Mouse (Mus musculus) hindbrain, postnatal 0 days (tissue): ENCODE measurements at regions not wholly inside any gene's neighbourhood (a gene's known extent, or its start where the extent isn't known, plus 50 kb on each side); places are given as distances from the start of the nearest gene placed in this dataset.

Experiments used
- ATAC-seq: fragments of 200-750 bp; cut with Nextera tagmentation; 2 replicates; pipeline ENCODE4 v1.8.0; 2017; ENCODE audit warnings: mild to moderate bottlenecking, moderate TSS enrichment, moderate library complexity
- DNase-seq: peaks from one replicate; pipeline ENCODE4 v3.0.0-alpha.2; 2015; ENCODE audit warnings: low spot score
- H3K27ac ChIP-seq: fragments of 300-500 bp; sonication (generic); 2 replicates; pipeline ENCODE4 v1.5.1; 2014; ENCODE audit warnings: mild to moderate bottlenecking
- H3K27me3 ChIP-seq: fragments of 300-500 bp; sonication (generic); 2 replicates; pipeline ENCODE4 v1.6.1; 2014; ENCODE audit warnings: low read length, mixed read lengths; ENCODE audit not compliant: insufficient read depth
- H3K36me3 ChIP-seq: fragments of 300-500 bp; sonication (generic); 2 replicates; pipeline ENCODE4 v1.6.1; 2014; ENCODE audit warnings: low read length, mixed read lengths; ENCODE audit not compliant: insufficient read depth
- H3K4me1 ChIP-seq: fragments of 300-500 bp; sonication (generic); 2 replicates; pipeline ENCODE4 v1.6.1; 2014; ENCODE audit warnings: antibody characterized with exemption, low read length, mixed read lengths; ENCODE audit not compliant: insufficient read depth
- H3K4me2 ChIP-seq: fragments of 300-500 bp; sonication (generic); 2 replicates; pipeline ENCODE4 v1.6.1; 2014; ENCODE audit warnings: low read depth, mild to moderate bottlenecking, low read length, moderate library complexity, mixed read lengths
- H3K4me3 ChIP-seq: fragments of 300-500 bp; sonication (generic); 2 replicates; pipeline ENCODE4 v1.5.1; 2014; ENCODE audit warnings: low read length
- H3K9ac ChIP-seq: fragments of 300-500 bp; sonication (generic); replicated peaks from 2 replicates; pipeline ENCODE4 v1.6.1; 2014; ENCODE audit warnings: mild to moderate bottlenecking, low read length, moderate library complexity, mixed read lengths
- H3K9me3 ChIP-seq: fragments of 300-500 bp; sonication (generic); 2 replicates; pipeline ENCODE4 v1.6.1; 2016; ENCODE audit warnings: low read length, mixed read lengths
- CTCF ChIP-seq: IDR thresholded peaks from 2 replicates; pipeline ENCODE4 v1.5.1; 2016; ENCODE audit warnings: antibody characterized with exemption, control low read depth, low read depth
- WGBS: fragments of 180-500 bp; shearing (Covaris S2); extraction: QIAGEN DNeasy Blood & Tissue Kit; methylation state at CpG from one replicate; pipeline ENCODE4 v1.1.7; 2014; 5-methylcytosine and 5-hydroxymethylcytosine counted together

DNA sequence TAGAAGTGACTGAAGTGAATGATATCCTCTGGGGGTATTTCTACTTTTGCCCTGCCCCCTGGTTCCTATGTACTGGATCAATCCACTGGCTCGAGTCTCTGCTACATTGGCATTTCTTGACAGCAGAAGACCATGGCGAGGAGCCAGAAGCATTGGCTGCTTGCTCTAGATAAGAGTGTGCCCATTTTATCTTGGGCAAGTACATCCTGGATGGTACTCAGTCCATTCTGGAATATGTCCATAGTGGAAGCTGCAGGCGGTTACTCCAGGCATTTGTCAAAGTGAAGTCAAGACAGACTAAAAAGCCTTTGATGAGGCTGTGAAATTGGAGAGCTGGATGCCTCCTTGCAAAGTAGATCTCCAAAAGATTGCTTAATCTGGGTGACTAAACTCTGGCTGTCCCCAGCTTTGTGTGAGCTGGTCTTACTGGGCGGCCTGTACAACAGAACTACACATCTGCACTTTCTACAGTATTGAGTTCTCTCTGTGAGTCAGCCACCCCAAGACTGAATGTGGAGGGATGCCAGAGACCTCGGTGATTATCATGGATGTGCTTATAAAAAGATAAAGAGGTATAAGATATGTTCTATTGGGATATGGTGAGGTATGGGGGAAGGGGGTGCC is 222.6 kb upstream of the Peli2 start:
- Histone ChIP-seq H3K9me3 (no peaks in the 10 kb centered on the region), H3K4me3 (no peak overlapping the region), H3K27me3 (no peaks in the 10 kb centered on the region), H3K36me3 (no peaks in the 10 kb centered on the region), H3K4me2 (no peak overlapping the region), H3K4me1 (no peaks in the 10 kb centered on the region), H3K27ac (no peak overlapping the region), H3K9ac (no peak overlapping the region)
- ATAC-seq, result no peak
- no peak for DNase-seq
- no peak for TF ChIP-seq CTCF
- WGBS, result 70% methylated on average over 5 of the region's 5 CpGs

DNA sequence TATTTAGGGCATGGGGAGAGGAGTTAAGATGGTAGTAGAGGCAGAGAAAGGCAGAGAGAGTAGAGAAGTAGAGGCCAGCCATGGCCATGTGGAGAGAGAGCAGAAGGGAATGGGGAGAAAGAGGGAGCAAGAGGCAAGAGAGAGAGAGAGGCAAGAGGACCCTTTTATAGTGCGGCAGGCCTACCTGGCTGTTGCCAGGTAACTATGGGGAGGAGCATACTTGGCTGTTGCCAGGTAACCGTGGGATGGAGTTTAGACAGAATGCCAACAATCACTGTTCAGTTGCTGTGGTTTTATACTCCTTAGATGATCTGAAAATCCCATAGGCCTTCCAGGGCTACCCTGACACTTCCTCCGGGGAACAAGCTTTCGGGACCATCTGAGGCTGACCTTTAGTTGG is 222.0 kb upstream of the Peli2 start:
- H3K4me1 ChIP-seq, result no peaks in the 10 kb centered on the region
- no peak for TF ChIP-seq CTCF
- no peaks in the 10 kb centered on the region for H3K36me3 ChIP-seq
- no peaks in the 10 kb centered on the region for H3K27me3 ChIP-seq
- no peaks in the 10 kb centered on the region for H3K9me3 ChIP-seq
- no peak overlapping the region for H3K9ac ChIP-seq
- 88% methylated on average over 4 of the region's 4 CpGs for WGBS
- H3K27ac ChIP-seq, result no peak overlapping the region
- H3K4me3 ChIP-seq, result no peak overlapping the region
- H3K4me2 ChIP-seq, result no peak overlapping the region
- ATAC-seq (0 out of 2 replicates have a peak, but pooled peaks have one; percentile 27), DNase-seq (peak; percentile 17)

DNA sequence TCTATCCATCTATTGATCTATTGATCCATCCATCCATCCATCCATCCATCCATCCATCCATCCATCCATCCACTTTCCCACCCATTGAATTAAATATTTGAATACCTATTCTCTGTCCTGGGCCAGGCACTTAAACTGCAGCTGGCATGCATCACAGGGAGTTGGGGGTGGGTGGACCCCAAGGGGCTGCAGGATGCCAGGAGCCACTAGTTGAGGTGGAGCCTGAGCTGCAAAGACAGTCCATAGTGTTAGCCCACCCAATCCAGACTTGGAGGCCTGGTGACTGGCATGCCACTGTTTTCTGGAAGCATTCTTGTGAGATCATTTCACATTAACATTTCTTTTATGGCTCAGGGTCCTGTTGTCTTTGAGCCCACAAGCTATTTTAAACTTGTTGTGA is 215.3 kb upstream of the Peli2 start:
- Histone ChIP-seq H3K9ac (no peak overlapping the region), H3K27me3 (no peaks in the 10 kb centered on the region), H3K4me3 (no peak overlapping the region), H3K27ac (no peak overlapping the region), H3K4me2 (no peak overlapping the region), H3K9me3 (no peaks in the 10 kb centered on the region), H3K36me3 (no peaks in the 10 kb centered on the region), H3K4me1 (peaks cover 4% of the 10 kb centered on the region; the same call in 1 of the 2 replicates)
- DNase-seq, result no peak
- TF ChIP-seq CTCF, result no peak
- ATAC-seq, result no peak

DNA sequence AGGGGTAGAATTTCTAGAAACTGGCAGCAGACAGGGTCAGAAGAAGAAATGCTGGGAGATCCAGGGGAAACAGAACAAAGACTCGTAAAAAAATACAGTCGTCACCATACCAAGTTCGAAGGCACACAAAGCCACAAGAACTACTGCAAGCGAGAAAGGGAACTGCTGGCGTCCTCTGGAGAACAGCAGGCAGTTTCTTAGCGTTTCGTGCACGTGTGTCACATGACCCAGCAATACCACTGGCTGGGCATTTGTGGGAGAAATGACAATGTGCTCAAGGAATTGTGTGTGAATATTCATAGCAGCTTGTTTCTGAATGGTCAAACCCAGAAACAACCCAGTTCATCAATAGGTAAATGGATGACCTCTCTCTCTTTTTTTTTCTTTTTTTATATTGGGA is 211.5 kb upstream of the Peli2 start:
- no peak overlapping the region for H3K4me3 ChIP-seq
- DNase-seq, result no peak
- H3K4me2 ChIP-seq, result no peak overlapping the region

DNA sequence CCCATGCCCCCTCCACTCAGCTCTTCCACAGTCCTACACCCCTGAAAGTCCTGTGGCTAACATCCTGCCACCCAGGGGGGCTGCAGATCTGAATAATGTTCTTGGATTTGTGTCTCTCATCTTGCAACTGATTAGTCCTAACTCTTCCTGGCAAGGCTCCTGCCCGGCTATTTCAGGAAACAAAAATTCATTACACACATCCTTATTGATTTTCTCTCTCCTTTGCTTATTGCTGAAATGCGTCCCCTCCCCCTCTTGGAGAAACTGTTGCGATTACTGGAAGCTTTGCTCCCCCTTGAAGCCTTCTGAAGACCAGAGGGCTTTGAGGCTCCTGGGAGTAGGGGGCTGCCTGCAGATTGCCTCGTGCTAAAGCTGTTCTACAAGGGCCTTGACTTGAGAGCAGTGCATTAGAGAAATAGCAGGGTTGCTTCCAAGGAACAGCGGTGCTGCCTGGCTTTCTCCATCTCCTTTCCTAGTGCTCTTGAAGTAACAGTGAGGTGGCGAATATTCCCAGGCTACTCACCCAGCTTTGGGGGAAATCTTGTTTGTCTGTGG is 209.8 kb upstream of the Peli2 start:
- Histone ChIP-seq H3K9ac (no peak overlapping the region; the same call in 1 of the 2 replicates), H3K9me3 (no peaks in the 10 kb centered on the region), H3K27me3 (no peaks in the 10 kb centered on the region), H3K4me1 (peaks cover 21% of the 10 kb centered on the region), H3K27ac (peak overlapping the region; percentile 48), H3K4me2 (no peak overlapping the region), H3K36me3 (no peaks in the 10 kb centered on the region), H3K4me3 (no peak overlapping the region)
- DNase-seq, result peak; percentile 30
- no peak for ATAC-seq
- WGBS, result 31% methylated on average over 6 of the region's 6 CpGs
- no peak for TF ChIP-seq CTCF

More for the DNA sequence above, 211.5 kb upstream of the Peli2 start:
- Histone ChIP-seq H3K9ac (no peak overlapping the region), H3K9me3 (no peaks in the 10 kb centered on the region), H3K36me3 (no peaks in the 10 kb centered on the region), H3K27me3 (no peaks in the 10 kb centered on the region), H3K27ac (no peak overlapping the region), H3K4me1 (peaks cover 21% of the 10 kb centered on the region)
- no peak for ATAC-seq
- no peak for TF ChIP-seq CTCF
- WGBS, result 46% methylated on average over 8 of the region's 8 CpGs

DNA sequence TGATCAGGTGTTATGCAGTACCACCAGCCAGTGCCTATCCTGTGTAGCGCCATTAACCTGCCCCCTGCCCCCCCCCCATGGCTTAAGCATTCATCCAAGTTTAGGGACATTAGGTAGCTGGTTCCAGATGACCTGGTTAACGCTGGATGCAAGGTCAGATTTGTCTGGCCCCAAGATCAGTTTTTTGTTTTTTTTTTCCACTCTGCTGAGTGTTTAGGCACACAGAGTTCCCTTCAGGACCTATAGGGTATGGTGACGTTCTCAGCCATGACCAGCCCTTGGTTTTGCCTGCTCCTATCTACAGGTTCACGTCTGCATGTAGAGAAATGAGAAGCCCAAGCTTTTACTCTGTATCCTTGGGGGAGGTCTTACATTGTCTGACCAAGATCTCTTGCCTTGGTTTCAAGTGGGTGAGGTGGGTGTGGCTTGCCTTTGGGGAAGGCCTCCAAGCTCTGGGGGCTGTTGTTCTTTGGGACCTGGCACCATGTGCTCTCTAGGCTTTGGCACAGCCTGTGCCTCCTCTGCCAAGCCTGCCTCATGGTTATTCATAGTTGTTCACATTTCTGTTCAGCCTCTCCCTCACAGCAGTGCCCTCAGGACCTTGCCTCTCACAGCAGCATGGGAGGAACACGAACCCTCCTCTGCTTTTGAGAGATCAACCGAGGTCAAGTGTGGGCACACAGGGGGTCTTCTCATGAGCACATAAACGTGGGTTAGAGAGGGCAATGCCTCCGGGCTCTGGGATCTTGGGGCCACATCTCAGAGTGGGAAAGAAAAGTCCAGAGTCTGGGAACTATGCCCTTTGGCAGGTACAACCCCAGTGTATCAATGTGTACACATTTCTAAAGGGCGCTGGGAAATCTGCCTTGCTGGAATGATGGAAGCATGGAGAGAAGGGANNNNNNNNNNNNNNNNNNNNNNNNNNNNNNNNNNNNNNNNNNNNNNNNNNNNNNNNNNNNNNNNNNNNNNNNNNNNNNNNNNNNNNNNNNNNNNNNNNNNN is 208.8 kb upstream of the Peli2 start:
- no peaks in the 10 kb centered on the region for H3K36me3 ChIP-seq
- H3K4me1 ChIP-seq, result peaks cover 21% of the 10 kb centered on the region
- H3K4me2 ChIP-seq, result no peak overlapping the region
- no peak overlapping the region for H3K9ac ChIP-seq
- no peaks in the 10 kb centered on the region for H3K27me3 ChIP-seq
- DNase-seq, result peak; percentile 78
- TF ChIP-seq CTCF, result no peak
- H3K9me3 ChIP-seq, result no peaks in the 10 kb centered on the region
- no peak overlapping the region for H3K4me3 ChIP-seq
- ATAC-seq, result peak; percentile 91
- no peak overlapping the region for H3K27ac ChIP-seq
- 47% methylated on average over 9 of the region's 9 CpGs for WGBS
